Mouse (Mus musculus) heart, adult 2 months (tissue): ENCODE results near the gene Hras.

Experiments used
- CTCF ChIP-seq: fragments of 200-600 bp; IDR thresholded peaks from 2 replicates; pipeline ENCODE4 v1.8.1; 2022; ENCODE audit warnings: antibody characterized with exemption, mild to moderate bottlenecking, moderate library complexity
- POLR2A ChIP-seq: fragments of 200-500 bp; IDR thresholded peaks from 2 replicates; pipeline ENCODE4 v1.6.1; 2011; ENCODE audit warnings: mild to moderate bottlenecking, low read depth, low read length, control low read depth; ENCODE audit not compliant: insufficient read depth

DNA sequence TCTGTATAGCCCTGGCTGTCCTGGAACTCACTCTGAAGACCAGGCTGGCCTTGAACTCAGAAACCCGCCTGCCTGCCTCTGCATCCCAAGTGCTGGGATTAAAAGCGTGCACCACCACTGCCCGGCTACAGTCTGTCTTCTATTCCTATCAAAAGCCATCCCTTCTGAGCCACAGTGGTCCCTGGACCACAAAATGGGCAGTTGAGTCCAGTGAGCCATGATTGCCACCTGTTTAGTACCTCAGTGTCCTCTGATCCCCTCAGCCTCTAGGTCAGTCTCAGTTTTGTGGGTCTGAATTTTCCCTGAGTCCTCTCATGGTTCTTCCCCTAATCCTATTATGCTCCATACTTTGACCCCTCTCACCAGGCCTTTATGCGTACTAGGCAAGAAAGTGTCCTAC lies 34.0 kb upstream of the Hras start:
- TF ChIP-seq POLR2A (no peak), CTCF (no peak)
